Mouse (Mus musculus): ENCODE measurements around the gene Csrp3. TPM values are rescaled to one million over a fixed set of nuclear protein-coding genes. Genes with fewer than 3 reads are reported as not detected.

The Csrp3 gene
- polyA plus RNA-seq, 1 experiment from 2014 or later, result 1.9 TPM

- peak; percentile 97 for ATAC-seq (ENCODE audit: insufficient read depth)
- Histone ChIP-seq H3K36me3 (ENCODE audit: insufficient read depth) (peaks cover 28% of the 10 kb centered on the region), H3K27me3 (ENCODE audit: insufficient read depth, low read length) (no peaks in the 10 kb centered on the region), H3K27ac (ENCODE audit: low read depth) (peak overlapping the region; percentile 93), H3K4me1 (ENCODE audit: insufficient read depth) (0 out of 2 replicates have a peak, but pooled peaks cover 2% of the 10 kb centered on the region), H3K9me3 (ENCODE audit: low read depth, low read length) (no peaks in the 10 kb centered on the region), H3K4me2 (peak overlapping the region; percentile 96), H3K4me3 (ENCODE audit: low read depth, low read length) (peak overlapping the region; percentile 80), H3K9ac (peak overlapping the region; percentile 95)
- WGBS, result under 1% methylated on average over 72 of the region's 77 CpGs
- peak; percentile 100 for DNase-seq
- no peak for TF ChIP-seq CTCF (IDR thresholded peaks at IDR 0.05; ENCODE audit: low read depth)
Observed at GRCm38 (mm10) chr7:48880591-48881481, 33.0 kb upstream of the Csrp3 start.

GRCm38 (mm10) chr7:48879574-48879973 is 31.7 kb upstream of the Csrp3 start:
- Histone ChIP-seq H3K4me1 (ENCODE audit: insufficient read depth) (0 out of 2 replicates have a peak, but pooled peaks cover 2% of the 10 kb centered on the region), H3K9me3 (ENCODE audit: low read depth, low read length) (no peaks in the 10 kb centered on the region), H3K9ac (peak overlapping the region; percentile 46), H3K4me2 (peak overlapping the region; percentile 96), H3K4me3 (ENCODE audit: low read depth, low read length) (peak overlapping the region; percentile 80), H3K36me3 (ENCODE audit: insufficient read depth) (peaks cover 41% of the 10 kb centered on the region), H3K27ac (ENCODE audit: low read depth) (no peak overlapping the region), H3K27me3 (ENCODE audit: insufficient read depth, low read length) (no peaks in the 10 kb centered on the region)
- TF ChIP-seq CTCF (IDR thresholded peaks at IDR 0.05; ENCODE audit: low read depth), result no peak
- no peak for ATAC-seq (ENCODE audit: insufficient read depth)
- 50% methylated on average over 3 of the region's 3 CpGs for WGBS
- no peak for DNase-seq

- ATAC-seq (ENCODE audit: insufficient read depth) (no peak), DNase-seq (no peak)
- H3K9ac ChIP-seq, result no peak overlapping the region
- no peak overlapping the region for H3K4me2 ChIP-seq
- peaks cover 58% of the 10 kb centered on the region for H3K36me3 ChIP-seq (ENCODE audit: insufficient read depth)
- H3K27me3 ChIP-seq (ENCODE audit: insufficient read depth, low read length), result no peaks in the 10 kb centered on the region
- H3K4me3 ChIP-seq (ENCODE audit: low read depth, low read length), result no peak overlapping the region
- no peaks in the 10 kb centered on the region for H3K9me3 ChIP-seq (ENCODE audit: low read depth, low read length)
- WGBS, result 55% methylated on average over 15 of the region's 15 CpGs
- 0 out of 2 replicates have a peak, but pooled peaks cover 2% of the 10 kb centered on the region for H3K4me1 ChIP-seq (ENCODE audit: insufficient read depth)
- no peak for TF ChIP-seq CTCF (IDR thresholded peaks at IDR 0.05; ENCODE audit: low read depth)
- H3K27ac ChIP-seq (ENCODE audit: low read depth), result no peak overlapping the region
Observed at GRCm38 (mm10) chr7:48877786-48878390, 30.1 kb upstream of the Csrp3 start.

- H3K36me3 ChIP-seq (ENCODE audit: insufficient read depth), result peaks cover 71% of the 10 kb centered on the region
Observed at GRCm38 (mm10) chr7:48876526-48876925, 28.7 kb upstream of the Csrp3 start.

GRCm38 (mm10) chr7:48875096-48875495 is 27.3 kb upstream of the Csrp3 start:
- DNase-seq, result no peak
- 0 out of 2 replicates have a peak, but pooled peaks cover 2% of the 10 kb centered on the region for H3K4me1 ChIP-seq (ENCODE audit: insufficient read depth)
- TF ChIP-seq CTCF (IDR thresholded peaks at IDR 0.05; ENCODE audit: low read depth), result no peak
- H3K27ac ChIP-seq (ENCODE audit: low read depth), result no peak overlapping the region
- H3K9me3 ChIP-seq (ENCODE audit: low read depth, low read length), result no peaks in the 10 kb centered on the region
- ATAC-seq (ENCODE audit: insufficient read depth), result no peak
- H3K4me2 ChIP-seq, result no peak overlapping the region
- 92% methylated on average over 14 of the region's 14 CpGs for WGBS
- H3K36me3 ChIP-seq (ENCODE audit: insufficient read depth), result peaks cover 85% of the 10 kb centered on the region
- no peak overlapping the region for H3K4me3 ChIP-seq (ENCODE audit: low read depth, low read length)
- no peak overlapping the region for H3K9ac ChIP-seq
- no peaks in the 10 kb centered on the region for H3K27me3 ChIP-seq (ENCODE audit: insufficient read depth, low read length)

More at GRCm38 (mm10) chr7:48876526-48876925, 28.7 kb upstream of the Csrp3 start:
- H3K27ac ChIP-seq (ENCODE audit: low read depth), result no peak overlapping the region
- no peaks in the 10 kb centered on the region for H3K27me3 ChIP-seq (ENCODE audit: insufficient read depth, low read length)
- peak; percentile 78 for TF ChIP-seq CTCF (IDR thresholded peaks at IDR 0.05; ENCODE audit: low read depth)
- no peaks in the 10 kb centered on the region for H3K9me3 ChIP-seq (ENCODE audit: low read depth, low read length)
- H3K4me3 ChIP-seq (ENCODE audit: low read depth, low read length), result no peak overlapping the region
- ATAC-seq (ENCODE audit: insufficient read depth), result no peak
- H3K4me2 ChIP-seq, result no peak overlapping the region
- 0 out of 2 replicates have a peak, but pooled peaks cover 2% of the 10 kb centered on the region for H3K4me1 ChIP-seq (ENCODE audit: insufficient read depth)
- 69% methylated on average over 4 of the region's 4 CpGs for WGBS
- no peak overlapping the region for H3K9ac ChIP-seq
- peak; percentile 88 for DNase-seq

- TF ChIP-seq CTCF (IDR thresholded peaks at IDR 0.05; ENCODE audit: low read depth), result no peak
- ATAC-seq (ENCODE audit: insufficient read depth) (no peak), DNase-seq (no peak)
- Histone ChIP-seq H3K27me3 (ENCODE audit: insufficient read depth, low read length) (no peaks in the 10 kb centered on the region), H3K27ac (ENCODE audit: low read depth) (no peak overlapping the region), H3K4me3 (ENCODE audit: low read depth, low read length) (no peak overlapping the region), H3K9ac (no peak overlapping the region), H3K4me2 (no peak overlapping the region), H3K36me3 (ENCODE audit: insufficient read depth) (peaks cover 100% of the 10 kb centered on the region), H3K4me1 (ENCODE audit: insufficient read depth) (no peaks in the 10 kb centered on the region), H3K9me3 (ENCODE audit: low read depth, low read length) (no peaks in the 10 kb centered on the region)
- 90% methylated on average over 11 of the region's 11 CpGs for WGBS
Observed at GRCm38 (mm10) chr7:48871292-48871691, 23.5 kb upstream of the Csrp3 start.

All from lung, embryonic 14.5 days (tissue).